Mouse (Mus musculus): Measurements from ENCODE around the gene Cib4. TPM values are rescaled to one million over a fixed set of nuclear protein-coding genes. Genes with fewer than 3 reads are reported as not detected.

The Cib4 gene
- total RNA-seq, 2 experiments from 2014 or later, result 0.43 to 1.2 TPM

- peak in 1 of 2 experiments; percentile 34 for DNase-seq (ENCODE audit: low spot score in 2 of 2)
Measured at GRCm38 (mm10) chr5:30574367-30574766, 28.7 kb upstream of the Cib4 start.

GRCm38 (mm10) chr5:30571820-30572219 is 26.2 kb upstream of the Cib4 start:
- DNase-seq (ENCODE audit: low spot score in 2 of 2), result no peak

GRCm38 (mm10) chr5:30568479-30568878 is 22.8 kb upstream of the Cib4 start:
- DNase-seq (ENCODE audit: low spot score in 2 of 2), result no peak

- DNase-seq (ENCODE audit: low spot score in 2 of 2), result no peak
Measured at GRCm38 (mm10) chr5:30559986-30560493, 14.4 kb upstream of the Cib4 start.

GRCm38 (mm10) chr5:30559421-30559820 is 13.8 kb upstream of the Cib4 start:
- no peak for DNase-seq (ENCODE audit: low spot score in 2 of 2)

GRCm38 (mm10) chr5:30556284-30556683 is 10.6 kb upstream of the Cib4 start:
- DNase-seq (ENCODE audit: low spot score in 2 of 2), result no peak

- DNase-seq (ENCODE audit: low spot score in 2 of 2), result no peak
Measured at GRCm38 (mm10) chr5:30554981-30555380, 9.3 kb upstream of the Cib4 start.

GRCm38 (mm10) chr5:30553936-30554335 is 8.3 kb upstream of the Cib4 start:
- no peak for DNase-seq (ENCODE audit: low spot score in 2 of 2)

GRCm38 (mm10) chr5:30552006-30552405 is 6.4 kb upstream of the Cib4 start:
- DNase-seq (ENCODE audit: low spot score in 2 of 2), result no peak

- peak; percentile 55 to 79 for DNase-seq (ENCODE audit: low spot score in 2 of 2)
Measured at GRCm38 (mm10) chr5:30551022-30551638, 5.5 kb upstream of the Cib4 start.

GRCm38 (mm10) chr5:30550334-30551021 is 4.8 kb upstream of the Cib4 start:
- DNase-seq (ENCODE audit: low spot score in 2 of 2), result peak; percentile 70 to 71

- no peak for DNase-seq (ENCODE audit: low spot score in 2 of 2)
Measured at GRCm38 (mm10) chr5:30548681-30549080, 3.0 kb upstream of the Cib4 start.

GRCm38 (mm10) chr5:30536051-30536570 is 9.5 kb downstream of the Cib4 start:
- no peak for DNase-seq (ENCODE audit: low spot score in 2 of 2)

GRCm38 (mm10) chr5:30534637-30535036 is 11.0 kb downstream of the Cib4 start:
- DNase-seq (ENCODE audit: low spot score in 2 of 2), result no peak

GRCm38 (mm10) chr5:30528906-30529305 is 16.7 kb downstream of the Cib4 start:
- no peak for DNase-seq (ENCODE audit: low spot score in 2 of 2)

GRCm38 (mm10) chr5:30527129-30527528 is 18.5 kb downstream of the Cib4 start:
- no peak for DNase-seq (ENCODE audit: low spot score in 2 of 2)

- DNase-seq (ENCODE audit: low spot score in 2 of 2), result no peak
Measured at GRCm38 (mm10) chr5:30525920-30526836, 19.5 kb downstream of the Cib4 start.

- no peak for DNase-seq (ENCODE audit: low spot score in 2 of 2)
Measured at GRCm38 (mm10) chr5:30524213-30524612, 21.4 kb downstream of the Cib4 start.

GRCm38 (mm10) chr5:30523131-30523530 is 22.5 kb downstream of the Cib4 start:
- DNase-seq (ENCODE audit: low spot score in 2 of 2), result no peak

GRCm38 (mm10) chr5:30522406-30522805 is 23.2 kb downstream of the Cib4 start:
- DNase-seq (ENCODE audit: low spot score in 2 of 2), result no peak

- DNase-seq (ENCODE audit: low spot score in 2 of 2), result no peak
Measured at GRCm38 (mm10) chr5:30520214-30520732, 25.4 kb downstream of the Cib4 start.

All from adrenal gland, adult 18-20 months (tissue).